Mouse (Mus musculus) T-helper 1 cell (primary cell): ENCODE data around the gene Epyc.

Experiments
- in situ Hi-C: fragments of 300-600 bp; cut with MboI, MseI; formaldehyde crosslinking; loops from one replicate; pipeline ENCODE4 v1.15.1; 2025; ENCODE audit warnings: high pct_unique_total_duplicates

The Epyc gene

DNA sequence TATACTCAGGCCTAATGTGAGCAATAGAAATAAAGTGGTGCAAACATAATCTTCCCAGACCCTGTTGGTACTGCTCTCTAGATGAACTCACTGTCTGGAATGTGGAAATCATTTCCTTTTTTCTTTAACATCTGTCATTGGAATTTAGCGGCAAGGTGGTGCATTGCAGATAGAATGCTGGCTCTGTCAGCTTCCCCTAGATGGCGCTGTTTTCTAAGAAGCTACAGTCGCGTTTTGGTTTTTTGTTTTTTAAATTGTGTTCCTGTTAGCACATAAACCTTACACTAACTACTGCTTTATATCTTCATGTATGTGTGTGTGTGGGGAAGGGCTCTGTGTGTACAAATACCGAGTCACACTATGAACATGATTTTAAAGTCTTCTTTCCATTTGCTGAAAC, 68.8 kb downstream of the Epyc start:
- in situ Hi-C loops, result loop anchor here (25.0 kb wide), 1 partner anchor 1575 kb away; the partner anchor contains the start of gene Gm5426

GRCm38 (mm10) chr10:97714584-97714983, 70.7 kb downstream of the Epyc start:
- in situ Hi-C loops, result loop anchor here (25.0 kb wide), 1 partner anchor 1577 kb away; the partner anchor contains the start of gene Gm5426

GRCm38 (mm10) chr10:97715289-97715906, 71.5 kb downstream of the Epyc start:
- in situ Hi-C loops, result loop anchor here (5.0 to 25.0 kb wide), 2 partner anchors 1362 to 1578 kb away; partner anchors contain the start of gene Gm5426

GRCm38 (mm10) chr10:97717233-97717632, 73.4 kb downstream of the Epyc start:
- in situ Hi-C loops, result loop anchor here (5.0 to 25.0 kb wide), 2 partner anchors 1360 to 1580 kb away; partner anchors contain the start of gene Gm5426

- in situ Hi-C loops, result loop anchor here (5.0 to 25.0 kb wide), 2 partner anchors 1359 to 1581 kb away; partner anchors contain the start of gene Gm5426
Measured at GRCm38 (mm10) chr10:97718021-97718420, 74.2 kb downstream of the Epyc start.

DNA sequence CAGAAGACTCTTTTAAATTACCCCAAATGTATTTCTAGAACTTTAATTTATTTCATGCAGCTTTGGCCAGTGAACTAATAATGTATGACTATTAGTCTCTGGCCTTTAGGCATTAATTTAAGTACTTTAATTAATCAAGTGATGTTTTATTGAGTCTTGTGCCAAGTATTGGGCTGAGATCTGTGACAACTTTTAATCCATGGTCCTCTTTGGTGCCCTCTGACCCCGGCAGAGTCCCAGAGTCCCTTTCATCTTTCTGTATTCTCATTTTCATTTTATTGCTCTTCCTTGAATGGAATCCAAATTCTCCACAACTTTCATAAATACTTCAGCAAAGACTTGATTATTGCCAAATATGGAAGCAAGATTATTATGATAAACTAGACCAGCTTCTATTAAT, 76.8 kb downstream of the Epyc start:
- in situ Hi-C loops, result loop anchor here (25.0 kb wide), 1 partner anchor 1583 kb away; the partner anchor contains the start of gene Gm5426

- in situ Hi-C loops, result loop anchor here (25.0 kb wide), 1 partner anchor 1585 kb away; the partner anchor contains the start of gene Gm5426
Measured at GRCm38 (mm10) chr10:97722709-97723108, 78.8 kb downstream of the Epyc start.

DNA sequence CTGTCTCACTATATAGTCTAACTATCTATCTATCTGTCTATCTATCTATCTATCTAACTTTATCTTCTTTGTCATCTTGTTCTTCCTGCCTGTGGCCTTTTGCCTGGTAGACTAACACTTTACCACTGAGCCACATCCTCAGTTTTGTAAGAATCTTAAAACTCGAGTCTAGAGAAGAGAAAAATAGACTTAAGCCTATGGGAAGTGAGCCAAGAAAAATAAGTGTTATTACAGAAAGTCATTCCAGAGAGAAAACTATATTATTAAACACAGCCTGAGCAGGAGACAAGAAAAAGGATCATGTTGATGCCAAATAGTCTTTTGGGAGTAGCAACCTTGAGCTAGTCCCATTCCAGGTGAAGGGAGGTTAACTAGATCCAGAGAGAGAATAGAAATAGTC, 82.1 kb downstream of the Epyc start:
- in situ Hi-C loops, result loop anchor here (25.0 kb wide), 1 partner anchor 1936 kb away; no protein-coding TSS in a partner anchor

- in situ Hi-C loops, result loop anchor here (25.0 kb wide), 1 partner anchor 1936 kb away; no protein-coding TSS in a partner anchor
Measured at GRCm38 (mm10) chr10:97726655-97727054, 82.8 kb downstream of the Epyc start, which contains the start of gene C030005K15Rik. TSS of gene C030005K15Rik (minus strand) at chr10:97726755.
